Mouse (Mus musculus) limb, embryonic 14.5 days (tissue): Measurements from ENCODE around the gene Rpl24. TPM values are rescaled to one million over a fixed set of nuclear protein-coding genes. Genes with fewer than 3 reads are reported as not detected.

Experiments
- ATAC-seq: fragments of 200-750 bp; cut with Nextera tagmentation; 2 replicates; pipeline ENCODE4 v1.8.0; 2017; ENCODE audit warnings: low read depth, moderate number of reproducible peaks, moderate TSS enrichment; ENCODE audit not compliant: low FRiP score
- DNase-seq: peaks from one replicate; pipeline ENCODE4 v3.0.0-alpha.2; 2015; ENCODE audit warnings: low spot score
- H3K27ac ChIP-seq: fragments of 300-500 bp; sonication (generic); replicated peaks from 2 replicates; pipeline ENCODE4 v1.5.1; 2014; ENCODE audit warnings: low read depth, mild to moderate bottlenecking, low read length, moderate library complexity, mixed read lengths
- H3K27me3 ChIP-seq: fragments of 300-500 bp; sonication (generic); 2 replicates; pipeline ENCODE4 v1.6.1; 2014; ENCODE audit warnings: low read length, mixed read lengths; ENCODE audit not compliant: control insufficient read depth, insufficient read depth
- H3K36me3 ChIP-seq: fragments of 300-500 bp; sonication (generic); 2 replicates; pipeline ENCODE4 v1.6.1; 2014; ENCODE audit warnings: mild to moderate bottlenecking, low read length, moderate library complexity, mixed read lengths; ENCODE audit not compliant: control insufficient read depth, insufficient read depth
- H3K4me1 ChIP-seq: fragments of 300-500 bp; sonication (generic); 2 replicates; pipeline ENCODE4 v1.6.1; 2014; ENCODE audit warnings: antibody characterized with exemption, low read length, mixed read lengths; ENCODE audit not compliant: control insufficient read depth, insufficient read depth
- H3K4me2 ChIP-seq: fragments of 300-500 bp; sonication (generic); replicated peaks from 2 replicates; pipeline ENCODE4 v1.6.1; 2014; ENCODE audit warnings: low read depth, mild to moderate bottlenecking, low read length, moderate library complexity; ENCODE audit not compliant: severe bottlenecking
- H3K4me3 ChIP-seq: fragments of 300-500 bp; sonication (generic); replicated peaks from 2 replicates; pipeline ENCODE4 v1.5.1; 2014; ENCODE audit warnings: low read length
- H3K9ac ChIP-seq: fragments of 300-500 bp; sonication (generic); 2 replicates; pipeline ENCODE4 v1.6.1; 2014; ENCODE audit warnings: mild to moderate bottlenecking, low read depth, low read length, moderate library complexity; ENCODE audit not compliant: severe bottlenecking
- H3K9me3 ChIP-seq: fragments of 300-500 bp; sonication (generic); 2 replicates; pipeline ENCODE4 v1.6.1; 2016; ENCODE audit warnings: low read length; ENCODE audit not compliant: control insufficient read depth
- POLR2A ChIP-seq: fragments of 200-500 bp; IDR thresholded peaks from 2 replicates; pipeline ENCODE4 v1.8.0; 2012; ENCODE audit warnings: inconsistent platforms, mild to moderate bottlenecking, moderate library complexity, borderline replicate concordance; ENCODE audit not compliant: insufficient read depth, insufficient read length; ENCODE audit errors: extremely low read depth
- WGBS: fragments of 180-500 bp; shearing (Covaris S2); extraction: QIAGEN DNeasy Blood & Tissue Kit; methylation state at CpG from one replicate; pipeline ENCODE4 v1.1.7; 2014; 5-methylcytosine and 5-hydroxymethylcytosine counted together
- polyA plus RNA-seq, 2 experiments: library from polyadenylated mRNA; depleted of rRNA in 1 of 2; stranded (reverse) in 1 of 2; unstranded in 1 of 2; fragments of >200 nt; fragmentation: Nextera tagmentation in 1 of 2; extraction: Ambion mirVana in 1 of 2; gene quantifications; 2 replicates each; pipeline versions ENCODE4 v1.2.1 to v1.2.3; 2012 to 2014

The Rpl24 gene
- polyA plus RNA-seq, 2 experiments = 816 to 876 TPM

- DNase-seq (no peak), ATAC-seq (no peak)
- Histone ChIP-seq H3K27me3 (no peaks in the 10 kb centered on the region), H3K4me2 (no peak overlapping the region), H3K4me1 (peaks cover 9% of the 10 kb centered on the region), H3K27ac (no peak overlapping the region), H3K36me3 (peaks cover 14% of the 10 kb centered on the region), H3K9me3 (no peaks in the 10 kb centered on the region), H3K4me3 (no peak overlapping the region), H3K9ac (no peak overlapping the region)
- WGBS = 68% methylated on average over 4 of the region's 4 CpGs
- TF ChIP-seq POLR2A = no peak
Measured at GRCm38 (mm10) chr16:55964126-55964949, 1.7 kb upstream of the Rpl24 start.

- peak overlapping the region; percentile 89 for H3K9ac ChIP-seq
- 19% methylated on average over 1 of the region's 1 CpGs for WGBS
- TF ChIP-seq POLR2A = no peak
Measured at GRCm38 (mm10) chr16:55967221-55967620, 1.1 kb downstream of the Rpl24 start.

GRCm38 (mm10) chr16:55969147-55969546 is 3.1 kb downstream of the Rpl24 start:
- no peak overlapping the region for H3K27ac ChIP-seq
- peaks cover 48% of the 10 kb centered on the region for H3K36me3 ChIP-seq
- peaks cover 9% of the 10 kb centered on the region for H3K4me1 ChIP-seq
- no peak overlapping the region for H3K4me2 ChIP-seq
- WGBS = 72% methylated on average over 3 of the region's 3 CpGs
- no peak overlapping the region for H3K9ac ChIP-seq
- ATAC-seq (no peak), DNase-seq (no peak)
- TF ChIP-seq POLR2A = no peak
- no peak overlapping the region for H3K4me3 ChIP-seq
- H3K27me3 ChIP-seq = no peaks in the 10 kb centered on the region
- H3K9me3 ChIP-seq = no peaks in the 10 kb centered on the region

More at GRCm38 (mm10) chr16:55967221-55967620, 1.1 kb downstream of the Rpl24 start:
- H3K27ac ChIP-seq = no peak overlapping the region
- DNase-seq = no peak
- no peaks in the 10 kb centered on the region for H3K27me3 ChIP-seq
- no peaks in the 10 kb centered on the region for H3K9me3 ChIP-seq
- H3K36me3 ChIP-seq = peaks cover 43% of the 10 kb centered on the region
- H3K4me2 ChIP-seq = peak overlapping the region; percentile 82
- H3K4me3 ChIP-seq = peak overlapping the region; percentile 69
- H3K4me1 ChIP-seq = peaks cover 9% of the 10 kb centered on the region
- no peak for ATAC-seq

GRCm38 (mm10) chr16:55970416-55970815 is 4.3 kb downstream of the Rpl24 start:
- 95% methylated on average over 5 of the region's 5 CpGs for WGBS

DNA sequence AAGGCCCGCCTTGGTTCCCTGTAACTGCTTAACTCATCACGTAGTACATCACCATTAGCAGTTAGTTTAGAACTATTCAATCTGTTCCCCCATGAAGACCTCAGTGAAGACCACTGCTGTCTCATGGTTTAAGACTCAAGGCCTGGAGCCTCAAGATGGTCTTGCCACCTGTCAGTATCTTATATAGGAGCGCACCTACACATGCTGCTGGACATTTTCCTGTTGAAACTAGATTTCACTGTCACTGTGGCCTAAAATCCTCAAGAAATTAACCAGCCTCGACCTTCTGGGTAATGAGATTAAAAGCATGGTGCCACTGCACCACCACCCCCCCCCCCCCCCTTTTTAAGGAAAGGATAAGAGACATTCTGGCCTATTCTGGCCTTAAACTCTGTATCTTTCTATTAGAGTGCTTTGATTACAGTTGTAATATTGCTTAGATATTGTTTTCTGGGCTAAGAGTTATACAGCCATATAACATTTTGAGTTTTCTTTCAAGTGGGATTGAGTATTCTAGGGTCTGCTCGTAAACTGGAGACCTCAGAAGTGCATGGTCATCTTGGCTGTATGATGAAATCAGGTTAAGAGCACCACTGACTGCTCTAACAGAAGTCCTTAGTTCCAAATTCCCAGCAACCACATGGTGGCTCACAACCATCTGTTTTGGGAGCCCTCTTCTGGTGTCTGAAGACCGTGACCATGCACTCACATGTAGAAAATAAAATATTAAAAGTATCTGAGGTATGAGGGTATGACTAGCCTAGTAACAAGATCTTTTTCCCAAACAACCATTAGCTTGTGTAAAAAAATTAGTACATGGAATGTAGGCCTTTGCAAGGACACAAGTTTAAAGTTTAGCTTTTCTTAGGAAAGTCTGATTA is 5.9 kb downstream of the Rpl24 start:
- Histone ChIP-seq H3K36me3 (peaks cover 48% of the 10 kb centered on the region), H3K27me3 (no peaks in the 10 kb centered on the region), H3K9ac (no peak overlapping the region), H3K4me3 (no peak overlapping the region), H3K4me1 (peaks cover 16% of the 10 kb centered on the region), H3K4me2 (no peak overlapping the region), H3K9me3 (no peaks in the 10 kb centered on the region), H3K27ac (no peak overlapping the region)
- ATAC-seq (no peak), DNase-seq (no peak)
- no peak for TF ChIP-seq POLR2A
- WGBS = 74% methylated on average over 6 of the region's 6 CpGs

More at GRCm38 (mm10) chr16:55970416-55970815, 4.3 kb downstream of the Rpl24 start:
- Histone ChIP-seq H3K27me3 (no peaks in the 10 kb centered on the region), H3K9me3 (no peaks in the 10 kb centered on the region), H3K4me1 (peaks cover 13% of the 10 kb centered on the region), H3K4me2 (no peak overlapping the region), H3K4me3 (no peak overlapping the region), H3K27ac (no peak overlapping the region), H3K9ac (no peak overlapping the region), H3K36me3 (peaks cover 48% of the 10 kb centered on the region)
- no peak for DNase-seq
- ATAC-seq = no peak
- no peak for TF ChIP-seq POLR2A
